ENCODE assay signal across 27 mouse cellular contexts in the genomic region with DNA sequence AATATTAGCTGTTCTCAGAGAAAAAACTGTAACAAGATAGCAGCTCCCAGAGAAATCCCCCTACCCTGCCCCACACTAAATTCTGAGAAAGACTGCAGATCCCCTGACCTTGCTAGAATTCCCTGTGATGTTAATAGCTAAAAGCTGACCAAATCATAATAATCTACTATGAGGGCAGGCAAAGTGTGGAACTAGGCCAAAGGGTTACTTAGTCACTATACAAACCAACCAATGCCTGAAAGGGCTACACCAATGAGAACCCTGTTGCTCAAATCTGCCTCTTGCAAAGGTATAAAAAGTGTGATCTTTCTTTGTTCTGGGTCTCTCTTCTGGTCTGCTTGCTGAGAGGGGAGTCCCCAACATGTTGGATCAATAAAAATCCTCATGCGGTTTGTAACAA.
DNase-seq lines count a peak whose midpoint lies in the region; ATAC-seq and TF ChIP-seq lines count a peak whose summit lies in the region.
"Had no signal": no experiment of that assay in that cellular context is flagged by ENCODE, and none has a peak within 500 bp of the region (broad histone marks: within the 10 kb centered on the region; RNA-seq: fewer than 3 reads in every experiment).

No protein-coding gene starts in this region.

- 77% methylated on average over 1 of the region's 1 CpGs for WGBS in liver, postnatal 0 days (ENCODE audit: insufficient replicate concordance)
- WGBS in liver, embryonic 11.5 days = 88% methylated on average over 1 of the region's 1 CpGs

- H3K4me3 ChIP-seq in liver, postnatal 0 days (ENCODE audit: low read depth, low read length) = no peak overlapping the region
- H3K4me3 ChIP-seq in liver, embryonic 11.5 days (ENCODE audit: low read depth, low read length) = no peak overlapping the region
- H3K4me3 ChIP-seq: embryonic facial prominence, embryonic 13.5 days; embryonic facial prominence, embryonic 15.5 days; erythroblast, embryonic 14.5 days; forebrain, embryonic 13.5 days; forebrain, embryonic 15.5 days had no signal

- H3K9ac ChIP-seq in liver, postnatal 0 days (replicated peaks) = no peak overlapping the region
- H3K9ac ChIP-seq in liver, embryonic 11.5 days (ENCODE audit: low read depth, low read length) = no peak overlapping the region
- H3K9ac ChIP-seq: embryonic facial prominence, embryonic 13.5 days; embryonic facial prominence, embryonic 15.5 days; forebrain, embryonic 13.5 days; forebrain, embryonic 15.5 days; forebrain, postnatal 0 days had no signal

- TF ChIP-seq CTCF in liver, postnatal 0 days (IDR thresholded peaks at IDR 0.05; ENCODE audit: low read depth) = no peak

- no peaks in the 10 kb centered on the region for H3K4me1 ChIP-seq in liver, postnatal 0 days (ENCODE audit: insufficient read depth)
- H3K4me1 ChIP-seq in liver, embryonic 11.5 days (replicated peaks; ENCODE audit: control insufficient read depth, insufficient read depth, low read length) = no peaks in the 10 kb centered on the region
- H3K4me1 ChIP-seq: embryonic facial prominence, embryonic 13.5 days; embryonic facial prominence, embryonic 15.5 days; forebrain, embryonic 13.5 days; forebrain, embryonic 15.5 days had no signal

- H3K27me3 ChIP-seq in liver, postnatal 0 days (ENCODE audit: insufficient read depth, low read length) = no peaks in the 10 kb centered on the region
- no peaks in the 10 kb centered on the region for H3K27me3 ChIP-seq in liver, embryonic 11.5 days (replicated peaks; ENCODE audit: control insufficient read depth, insufficient read depth, low read length)
- H3K27me3 ChIP-seq: CH12.LX; embryonic facial prominence, embryonic 13.5 days; embryonic facial prominence, embryonic 15.5 days; forebrain, embryonic 13.5 days; forebrain, embryonic 15.5 days had no signal

- no peaks in the 10 kb centered on the region for H3K9me3 ChIP-seq in liver, postnatal 0 days (ENCODE audit: low read length)
- H3K9me3 ChIP-seq in liver, embryonic 11.5 days (ENCODE audit: control insufficient read depth, low read length) = no peaks in the 10 kb centered on the region
- H3K9me3 ChIP-seq: embryonic facial prominence, embryonic 13.5 days; embryonic facial prominence, embryonic 15.5 days; forebrain, embryonic 13.5 days; forebrain, embryonic 15.5 days; G1E had no signal

- intact Hi-C loops in left cerebral cortex, postnatal 14 days (cut with DNase I) = no loop called here

- no peak overlapping the region for H3K4me2 ChIP-seq in liver, postnatal 0 days (ENCODE audit: low read depth, low read length)
- H3K4me2 ChIP-seq in liver, embryonic 11.5 days = no peak overlapping the region
- H3K4me2 ChIP-seq: embryonic facial prominence, embryonic 13.5 days; embryonic facial prominence, embryonic 15.5 days; forebrain, embryonic 13.5 days; forebrain, embryonic 15.5 days had no signal

- TF ChIP-seq EP300 in liver, postnatal 0 days (IDR thresholded peaks at IDR 0.05; ENCODE audit: low read depth) = no peak

- peak; percentile 87 for ATAC-seq in liver, postnatal 0 days
- no peak for ATAC-seq in liver, embryonic 11.5 days (replicated peaks; ENCODE audit: low FRiP score)
- ATAC-seq: CD4-positive, CD25-positive, alpha-beta regulatory T cell, adult 4 months; forebrain, embryonic 13.5 days; forebrain, embryonic 15.5 days; forebrain, postnatal 0 days had no signal

- H3K27ac ChIP-seq in liver, postnatal 0 days (ENCODE audit: low read depth) = peak overlapping the region; percentile 64
- H3K27ac ChIP-seq in liver, embryonic 11.5 days (ENCODE audit: low read depth, low read length) = no peak overlapping the region
- H3K27ac ChIP-seq: embryonic facial prominence, embryonic 13.5 days; embryonic facial prominence, embryonic 15.5 days; forebrain, embryonic 13.5 days; forebrain, embryonic 15.5 days had no signal

- DNase-seq in kidney, adult 9 months = peak; percentile 2
- no peak for DNase-seq in kidney, adult 18-20 months
- DNase-seq in liver, postnatal 0 days = no peak
- DNase-seq in liver, embryonic 11.5 days (ENCODE audit: low spot score) = no peak
- peak; percentile 20 for DNase-seq in NIH3T3 (ENCODE audit: low read depth)
- peak; percentile 27 for DNase-seq in fibroblast of lung, adult 2 months (ENCODE audit: low read depth)
- no peak for DNase-seq in left cerebral cortex, postnatal 14 days (ENCODE audit: low spot score in 2 of 2)
- no peak for DNase-seq in layer of hippocampus, adult 9-11 months
- DNase-seq: adrenal gland, postnatal 10 days; adrenal gland, postnatal 25 days; B cell, adult 2 months; cerebellum, adult 11 months; cerebellum, adult 18-20 months; cerebellum, adult 8-10 months; cerebellum, adult 9-11 months; cerebellum, postnatal 14 days; cerebellum, postnatal 36 days; embryo, embryonic 11 days; forebrain, postnatal 0 days had no signal

- no peaks in the 10 kb centered on the region for H3K36me3 ChIP-seq in liver, postnatal 0 days (replicated peaks; ENCODE audit: insufficient read depth, low read length)
- no peaks in the 10 kb centered on the region for H3K36me3 ChIP-seq in liver, embryonic 11.5 days (ENCODE audit: control insufficient read depth, insufficient read depth, low read length)
- H3K36me3 ChIP-seq: embryonic facial prominence, embryonic 13.5 days; embryonic facial prominence, embryonic 15.5 days; forebrain, embryonic 15.5 days; G1E had no signal

Comparison
In these comparisons a context has a peak if more than half of its experiments do, and no peak if none do; other contexts are left out.
1. DNase-seq: peak in kidney, adult 9 months (single experiment), NIH3T3 (single experiment) and fibroblast of lung, adult 2 months (single experiment); none in kidney, adult 18-20 months (single experiment), liver, postnatal 0 days (single experiment), liver, embryonic 11.5 days (single experiment), left cerebral cortex, postnatal 14 days (0 of 2) and layer of hippocampus, adult 9-11 months (single experiment).